Mouse (Mus musculus): ENCODE results near the gene Samd4b.

DNA sequence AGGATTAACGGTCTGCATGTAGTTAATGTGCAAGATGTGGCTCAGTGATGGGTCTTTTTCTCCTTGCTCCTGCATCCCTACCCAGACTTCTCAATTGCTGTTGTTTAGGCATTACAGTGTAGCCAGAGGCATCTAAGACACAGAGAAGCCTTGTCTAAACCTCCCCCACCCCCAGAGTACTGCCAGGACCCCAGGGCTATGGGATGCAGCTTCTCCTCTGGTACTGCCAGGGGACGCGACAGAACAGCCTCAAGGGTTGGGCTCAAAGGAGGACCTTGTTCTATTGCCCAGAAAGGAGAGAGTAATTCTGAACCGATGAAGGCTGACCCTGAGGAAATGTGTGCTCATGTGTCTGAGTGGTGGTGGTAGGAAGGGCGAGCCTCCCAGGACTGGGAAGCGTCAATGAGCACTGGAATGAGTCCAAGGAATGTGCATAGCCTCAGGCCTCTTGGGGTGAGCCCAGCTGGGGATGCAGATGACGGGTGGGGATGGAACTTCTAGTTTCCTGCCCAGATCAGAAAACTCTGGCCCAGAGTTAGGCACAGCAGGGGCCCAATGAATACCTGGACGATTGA lies 179.8 kb downstream of the Samd4b start:
- TF ChIP-seq CTCF (IDR thresholded peaks at IDR 0.05; ENCODE audit: borderline replicate concordance, extremely low read depth, insufficient read depth, insufficient read length) = no peak
- TF ChIP-seq POLR2A (IDR thresholded peaks at IDR 0.05; ENCODE audit: borderline replicate concordance, extremely low read depth, insufficient read depth, insufficient read length, poor library complexity, severe bottlenecking) = no peak

All from brain, embryonic 14.5 days (tissue).